Mouse (Mus musculus): ENCODE results near the gene Pcbp2. TPM values are rescaled to one million over a fixed set of nuclear protein-coding genes. Genes with fewer than 3 reads are reported as not detected.

Gene Pcbp2
- total RNA-seq (2015) (705 and 801 TPM in 2 replicates), total RNA-seq (2017) (156 and 205 TPM in 2 replicates)

DNA sequence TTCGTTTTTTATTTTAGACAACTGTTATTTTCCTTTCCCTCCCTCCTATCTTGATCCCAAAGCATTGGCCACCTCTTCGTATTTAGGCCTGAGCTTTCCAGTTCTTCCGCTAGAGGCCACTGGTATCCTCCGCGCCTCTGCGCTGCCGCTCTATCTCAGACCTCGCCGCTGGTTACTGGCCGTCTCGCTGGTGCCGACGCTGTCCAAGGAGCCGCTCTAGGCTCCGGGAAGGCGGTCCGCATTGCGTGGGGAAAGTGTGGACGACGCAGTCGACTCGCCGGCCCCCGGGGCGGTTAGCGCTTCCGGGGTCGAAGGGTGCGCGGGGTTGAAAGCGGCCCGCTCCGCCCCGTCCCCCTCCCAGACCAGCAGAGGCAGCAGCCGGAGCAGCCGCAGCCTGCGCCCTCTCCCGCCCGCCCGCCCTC, at the start of gene Pcbp2:
Gene Pcbp2 (plus strand): TSS at position 357 of the 422 bp plus-strand sequence.
- peak; percentile 99 for ATAC-seq (ENCODE audit: poor library complexity, severe bottlenecking)

DNA sequence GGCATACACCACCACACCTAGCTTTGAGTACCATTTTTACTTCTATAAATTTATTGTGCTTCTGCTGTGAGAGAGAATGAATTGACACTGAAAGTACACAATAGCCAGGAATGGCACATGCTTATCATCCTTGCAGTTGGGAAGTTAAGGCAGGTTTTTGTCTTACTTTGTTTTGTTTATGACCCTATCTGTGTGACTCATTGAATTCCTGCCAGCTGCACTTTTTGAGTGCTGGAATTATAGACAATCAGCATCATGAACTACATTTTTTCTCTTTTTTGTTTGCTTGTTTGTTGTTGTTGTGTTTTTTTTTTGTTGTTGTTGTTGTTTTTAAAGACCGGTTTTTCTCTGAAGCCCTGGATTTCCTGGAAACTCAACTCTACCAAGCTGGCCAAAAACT, 49.4 kb upstream of the Pcbp2 start:
- no peak for ATAC-seq (ENCODE audit: poor library complexity, severe bottlenecking)

DNA sequence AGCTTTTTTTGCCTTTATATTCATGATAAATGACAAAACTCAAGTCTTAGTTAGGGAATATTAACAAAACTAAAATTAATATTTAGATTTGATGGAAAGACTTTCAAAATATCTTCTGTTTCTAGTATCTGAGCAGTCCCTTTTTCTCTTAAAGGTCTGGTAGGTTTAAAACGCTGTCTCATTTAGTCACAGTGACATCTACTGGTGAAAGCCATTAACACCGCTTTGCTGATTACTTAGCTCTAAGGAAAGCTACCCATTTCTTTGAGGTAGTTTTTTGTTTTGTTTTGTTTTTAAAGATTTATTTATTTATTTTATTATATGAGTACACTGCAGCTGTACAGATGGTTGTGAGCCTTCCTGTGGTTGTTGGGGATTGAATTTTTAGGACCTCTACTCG, 48.9 kb upstream of the Pcbp2 start:
- peak; percentile 79 for ATAC-seq (ENCODE audit: poor library complexity, severe bottlenecking)

DNA sequence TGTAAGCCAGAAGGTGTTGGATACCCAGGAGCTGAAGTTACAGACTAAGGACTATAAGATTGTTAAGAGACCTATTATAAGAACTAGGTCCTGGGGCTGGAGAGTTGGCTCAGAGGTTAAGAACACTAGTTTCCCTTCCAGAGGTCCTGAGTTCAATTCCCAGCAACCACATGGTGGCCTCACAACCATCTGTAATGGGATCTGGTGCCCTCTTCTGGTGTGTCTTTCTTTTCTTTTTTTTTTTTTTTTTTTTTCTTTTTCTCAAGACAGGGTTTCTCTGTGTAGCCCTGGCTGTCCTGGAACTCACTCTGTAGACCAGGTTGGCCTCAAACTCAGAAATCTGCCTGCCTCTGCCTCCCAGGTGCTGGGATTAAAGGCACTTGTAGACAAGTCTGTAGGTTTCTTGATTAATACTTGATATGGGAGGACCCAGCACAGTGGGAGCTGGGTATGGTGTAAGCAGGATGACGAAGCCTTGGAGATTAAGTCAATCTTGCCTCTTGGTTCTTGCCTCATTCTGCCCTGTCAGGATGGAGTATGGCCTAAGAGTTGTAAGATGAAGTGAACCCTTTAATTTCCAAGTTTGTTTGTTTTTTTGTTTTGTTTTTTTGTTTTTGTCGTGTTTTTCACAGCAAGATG, 46.6 kb upstream of the Pcbp2 start:
- peak; percentile 67 for ATAC-seq (ENCODE audit: poor library complexity, severe bottlenecking)

DNA sequence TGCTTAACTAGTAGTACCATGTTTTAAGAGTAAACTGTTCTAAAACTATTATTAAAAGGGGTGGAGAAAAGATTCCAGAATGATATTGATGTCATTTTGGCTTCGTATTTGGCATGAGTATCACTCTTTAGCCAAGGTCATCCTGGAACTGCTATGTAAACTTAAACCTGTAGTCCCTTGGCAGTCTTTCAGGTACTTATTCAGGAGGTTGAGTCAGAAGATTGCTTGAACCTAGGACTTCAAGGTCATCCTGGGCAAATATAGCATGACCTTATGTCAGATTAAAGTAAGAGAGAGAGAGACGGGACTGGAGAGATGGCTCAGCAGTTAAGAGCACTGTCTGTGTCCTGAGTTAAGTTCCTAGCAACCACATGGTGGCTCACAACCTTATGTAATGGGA, 45.7 kb upstream of the Pcbp2 start:
- no peak for ATAC-seq (ENCODE audit: poor library complexity, severe bottlenecking)

DNA sequence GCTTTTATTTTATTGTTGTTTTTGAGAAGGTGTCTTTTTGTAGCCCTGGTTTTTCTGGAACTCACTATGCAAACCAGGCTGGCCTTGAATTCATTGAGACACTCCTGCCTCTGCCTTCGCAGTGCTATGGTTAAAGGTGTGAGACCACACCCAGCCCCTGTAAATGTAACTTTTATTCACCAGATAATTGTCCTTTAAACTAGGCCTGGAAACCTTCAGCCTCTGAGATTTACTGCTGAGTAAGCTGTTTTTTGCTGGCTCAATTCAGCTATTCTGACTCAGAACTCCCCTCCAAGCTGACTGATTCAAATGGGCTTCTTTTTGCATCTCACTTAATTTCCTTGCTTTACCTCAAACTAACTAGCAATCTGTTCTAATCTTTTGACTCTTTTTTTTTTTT, 43.4 kb upstream of the Pcbp2 start:
- no peak for ATAC-seq (ENCODE audit: poor library complexity, severe bottlenecking)

DNA sequence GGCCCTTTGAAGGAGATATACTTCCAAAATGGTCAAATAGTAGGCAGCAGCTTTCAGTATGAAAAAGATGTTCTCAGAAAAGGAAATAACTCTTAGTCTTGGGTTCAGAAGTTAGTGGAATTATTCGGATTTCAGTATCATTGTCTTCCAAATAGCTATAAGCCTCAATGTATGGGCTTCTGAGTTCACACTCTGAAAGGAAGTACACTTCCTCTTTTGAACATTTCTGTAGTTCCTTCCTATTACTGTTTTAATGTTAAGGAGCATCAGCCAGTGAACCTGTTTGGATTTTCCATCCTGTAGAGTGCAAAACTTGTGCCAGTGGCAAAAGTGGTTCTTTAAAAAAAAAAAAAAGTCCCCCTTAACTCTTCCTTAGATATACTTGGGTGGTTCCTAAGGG, 38.3 kb upstream of the Pcbp2 start:
- ATAC-seq (ENCODE audit: poor library complexity, severe bottlenecking): 0 out of 2 replicates have a peak, but pooled peaks have one; percentile 56

DNA sequence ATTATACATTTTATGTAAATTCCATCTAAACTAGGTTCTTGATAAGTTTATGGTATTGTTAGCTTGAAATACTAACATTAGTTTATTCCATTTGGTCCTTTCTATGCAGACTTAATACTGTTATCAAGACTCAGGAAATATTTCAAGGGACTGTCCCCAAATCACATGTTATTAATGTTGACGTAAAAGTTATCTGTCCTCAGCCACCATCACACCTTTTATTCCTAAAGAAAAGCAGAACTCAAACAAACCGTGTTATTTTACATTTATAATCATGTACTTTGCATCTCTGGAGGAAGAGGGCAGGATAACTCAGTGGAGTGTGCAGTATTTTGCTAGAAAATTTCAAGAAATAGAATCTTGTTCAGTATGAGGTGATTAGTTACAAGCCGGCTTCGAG, 37.2 kb upstream of the Pcbp2 start:
- no peak for ATAC-seq (ENCODE audit: poor library complexity, severe bottlenecking)

DNA sequence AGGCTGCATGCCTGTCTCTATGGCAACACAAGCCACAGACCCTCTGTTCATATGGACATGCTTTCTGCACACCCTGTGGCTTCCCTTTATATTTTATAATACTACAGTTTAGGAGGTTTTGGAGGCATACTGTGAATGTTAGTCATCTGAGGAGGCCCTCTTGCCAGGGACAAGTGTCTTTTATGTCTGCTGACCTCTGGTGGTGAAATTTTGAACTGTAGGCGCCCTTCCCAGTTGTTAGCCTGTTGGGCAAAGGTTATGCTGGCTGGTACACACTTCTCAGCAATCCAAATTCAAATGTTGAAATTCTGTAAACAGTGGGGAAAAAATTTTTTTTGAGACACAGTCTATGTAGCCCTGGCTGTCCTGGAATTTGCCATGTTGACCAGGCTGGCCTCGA, 27.8 kb upstream of the Pcbp2 start:
- peak; percentile 86 for ATAC-seq (ENCODE audit: poor library complexity, severe bottlenecking)

DNA sequence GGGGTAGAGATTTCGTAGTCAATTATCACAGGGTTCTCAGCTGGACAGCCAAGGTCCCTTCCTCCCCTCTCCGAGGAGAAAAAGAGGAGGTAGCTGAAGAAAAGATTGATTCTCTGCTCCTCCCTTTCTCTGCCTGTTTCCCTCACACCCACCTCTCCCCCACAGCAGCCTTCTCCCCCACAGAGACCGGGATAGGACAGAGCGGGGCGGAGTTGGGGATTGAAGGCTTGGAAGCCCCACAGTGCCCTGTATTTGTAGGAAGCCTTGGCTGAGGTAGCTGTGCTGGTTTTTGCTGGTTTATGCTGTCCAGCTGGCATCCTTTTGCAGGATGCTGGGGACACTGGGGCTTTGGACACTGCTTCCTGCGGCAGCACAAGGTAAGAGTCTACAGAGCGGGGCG, 25.2 kb upstream of the Pcbp2 start, which contains the start of gene Amhr2:
Gene Amhr2 (plus strand): TSS at position 222 of the 400 bp plus-strand sequence.
- no peak for ATAC-seq (ENCODE audit: poor library complexity, severe bottlenecking)

DNA sequence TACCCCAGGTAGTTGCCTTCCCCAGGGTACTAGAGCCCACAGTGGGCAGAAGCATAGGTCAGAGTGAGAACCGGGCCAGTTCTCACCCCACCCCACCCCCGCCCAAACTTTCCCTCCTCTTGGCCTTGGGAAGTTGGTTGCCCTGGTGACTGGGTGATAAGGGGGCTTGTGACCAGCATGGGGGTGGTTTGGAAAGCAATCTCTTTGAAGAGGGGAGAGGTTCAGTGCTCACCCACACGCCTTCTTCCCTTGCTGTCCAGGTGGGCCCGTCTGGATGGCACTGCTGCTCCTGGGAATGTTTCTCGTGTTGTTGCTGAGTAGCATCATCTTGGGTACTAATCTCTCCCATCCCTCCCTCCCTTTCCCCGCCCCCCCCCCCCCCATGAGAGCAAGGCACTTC, 23.9 kb upstream of the Pcbp2 start:
- ATAC-seq (ENCODE audit: poor library complexity, severe bottlenecking): no peak

DNA sequence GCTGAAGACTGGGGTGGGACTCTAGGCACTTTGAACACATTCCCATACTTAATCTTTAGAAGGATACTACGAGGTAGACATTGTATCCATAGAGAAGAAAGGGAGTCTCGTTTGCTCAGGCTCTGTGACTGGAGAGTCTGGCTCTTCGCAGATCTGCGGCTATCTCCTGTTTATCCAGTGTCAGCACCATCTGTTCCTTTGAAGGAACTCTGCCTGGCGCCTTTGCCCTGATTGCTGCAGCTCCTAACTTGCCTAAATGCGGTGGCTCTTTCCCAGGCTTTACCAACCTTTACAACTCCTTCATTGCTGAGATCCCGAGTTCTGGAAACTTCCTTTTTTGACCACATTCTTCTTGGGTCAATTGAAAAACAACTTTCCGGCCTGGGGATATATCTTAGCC, 21.0 kb upstream of the Pcbp2 start:
- ATAC-seq (ENCODE audit: poor library complexity, severe bottlenecking): no peak

DNA sequence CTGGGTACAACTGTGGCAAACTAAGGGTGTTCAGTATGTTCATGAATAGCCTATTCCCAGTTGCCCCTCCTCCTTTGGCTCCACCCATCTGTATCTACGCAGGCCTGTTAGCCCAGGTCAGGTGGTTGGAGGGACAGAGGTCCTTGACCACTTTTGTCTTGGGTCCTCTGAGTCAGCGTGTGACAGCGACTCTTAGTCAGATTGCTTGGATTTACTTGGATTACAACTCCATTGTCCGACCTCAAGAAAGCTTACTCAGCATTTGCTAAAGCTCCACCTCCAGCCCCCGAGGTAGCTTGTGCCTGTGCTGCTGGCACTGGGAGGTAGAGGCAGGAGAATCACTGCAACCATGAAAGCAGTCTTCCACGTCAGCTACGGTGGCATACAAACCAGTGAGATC, 19.4 kb upstream of the Pcbp2 start:
- no peak for ATAC-seq (ENCODE audit: poor library complexity, severe bottlenecking)

DNA sequence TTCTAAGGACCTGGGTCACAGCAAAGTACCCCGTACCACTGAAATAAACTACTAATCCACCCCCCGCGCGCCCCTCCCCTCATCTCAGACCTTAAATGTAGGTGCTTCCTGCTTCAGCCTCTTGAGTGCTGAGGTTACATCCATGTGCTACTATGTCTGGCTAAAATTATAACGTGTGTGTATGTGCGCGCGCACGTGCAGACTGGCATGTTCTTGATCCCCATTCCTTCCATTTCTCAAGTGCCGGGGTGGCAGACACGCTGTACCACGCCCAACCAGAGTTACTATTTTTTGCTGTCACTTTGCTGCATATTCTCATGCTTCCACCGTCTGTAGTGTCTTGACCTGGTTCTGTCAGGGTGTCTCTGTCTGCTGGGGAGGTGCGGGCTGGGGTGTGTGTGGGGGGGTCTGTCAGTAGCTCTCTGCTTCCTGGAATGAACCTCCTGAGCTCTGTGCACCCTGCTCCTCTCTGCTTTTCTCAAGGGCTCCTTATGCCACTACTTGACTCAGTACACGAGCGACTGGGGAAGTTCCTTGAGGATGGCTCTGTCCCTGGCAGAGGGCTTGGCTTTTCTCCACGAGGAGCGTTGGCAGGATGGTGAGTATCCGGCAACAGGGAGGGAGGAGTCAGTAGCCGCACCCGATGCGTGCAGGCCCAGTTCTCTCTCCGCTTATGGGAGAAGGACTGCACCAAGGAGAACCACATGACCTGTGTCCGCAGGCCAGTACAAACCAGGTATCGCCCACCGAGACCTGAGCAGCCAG, 18.5 kb upstream of the Pcbp2 start:
- ATAC-seq (ENCODE audit: poor library complexity, severe bottlenecking): no peak

DNA sequence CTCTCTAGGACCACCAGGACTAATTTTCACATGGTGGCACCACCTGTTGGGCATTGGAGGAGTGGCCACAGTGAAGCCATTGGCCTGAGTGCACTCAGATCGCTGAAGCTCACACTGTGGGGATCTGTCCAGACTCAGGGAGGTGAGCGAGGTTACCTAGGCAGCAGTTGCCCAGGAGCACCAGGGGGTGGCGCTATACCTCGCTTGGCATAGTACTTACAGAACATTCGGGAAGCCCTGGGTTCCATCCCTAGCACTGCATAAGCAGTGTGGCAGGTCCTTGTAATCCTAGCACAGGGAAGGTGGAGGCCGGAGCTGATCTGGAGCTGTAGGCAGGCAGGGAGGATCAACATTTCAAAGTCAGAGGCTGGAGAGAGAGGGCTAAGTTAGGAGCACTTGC, 14.3 kb upstream of the Pcbp2 start:
- no peak for ATAC-seq (ENCODE audit: poor library complexity, severe bottlenecking)

DNA sequence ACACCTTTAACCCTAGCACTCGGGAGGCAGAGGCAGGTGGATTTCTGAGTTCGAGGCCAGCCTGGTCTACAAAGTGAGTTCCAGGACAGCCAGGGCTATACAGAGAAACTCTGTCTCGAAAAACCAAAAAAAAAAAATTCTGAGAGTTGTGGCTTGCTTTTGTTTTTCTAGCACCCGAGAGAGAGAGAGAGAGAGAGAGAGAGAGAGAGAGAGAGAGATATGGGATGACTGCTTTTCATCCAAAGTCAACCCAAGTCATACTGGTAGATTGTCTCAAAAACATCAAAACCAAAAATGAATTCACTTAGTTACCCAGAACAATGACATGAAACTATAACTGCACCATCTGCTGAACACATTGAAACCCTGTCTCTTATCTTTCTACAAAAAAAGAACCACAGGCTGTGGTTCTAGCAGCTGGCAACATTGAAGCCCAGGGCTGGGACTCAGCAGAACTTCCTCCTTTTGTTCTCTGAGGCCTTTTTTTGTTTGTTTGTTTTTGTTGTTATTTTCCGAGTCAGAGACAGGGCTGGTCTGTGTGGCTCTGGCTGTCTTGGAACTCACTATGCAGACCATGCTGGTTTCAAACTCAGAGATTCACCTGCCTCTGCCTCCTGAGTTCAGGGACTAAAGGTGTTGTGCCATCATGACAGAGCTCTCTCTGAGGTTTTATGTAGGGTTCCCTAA, 12.1 kb upstream of the Pcbp2 start:
- peak; percentile 22 for ATAC-seq (ENCODE audit: poor library complexity, severe bottlenecking)

DNA sequence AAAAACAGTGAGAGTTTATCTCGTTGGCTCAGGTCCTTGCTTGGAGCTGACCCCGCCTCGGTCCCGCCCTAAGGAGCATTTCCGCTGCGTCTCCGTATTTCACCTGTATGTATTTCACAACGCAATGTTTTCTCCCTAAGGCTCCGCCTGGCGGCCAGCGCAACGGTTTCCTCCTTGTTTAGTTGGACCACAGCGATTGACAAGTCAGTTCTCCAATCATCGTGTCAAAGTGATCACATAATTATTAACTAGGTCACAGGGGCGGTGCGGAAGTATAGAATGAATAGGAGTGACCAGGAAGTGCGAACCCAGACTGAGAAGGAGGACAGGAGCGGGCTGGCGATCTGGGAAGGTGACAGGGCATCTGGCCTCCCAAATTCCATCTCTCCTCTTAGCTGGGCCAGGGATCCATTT, 11.4 kb upstream of the Pcbp2 start, which contains the start of gene Prr13:
Gene Prr13 (plus strand): TSS at position 125 of the 414 bp plus-strand sequence.
- ATAC-seq (ENCODE audit: poor library complexity, severe bottlenecking): peak; percentile 85

DNA sequence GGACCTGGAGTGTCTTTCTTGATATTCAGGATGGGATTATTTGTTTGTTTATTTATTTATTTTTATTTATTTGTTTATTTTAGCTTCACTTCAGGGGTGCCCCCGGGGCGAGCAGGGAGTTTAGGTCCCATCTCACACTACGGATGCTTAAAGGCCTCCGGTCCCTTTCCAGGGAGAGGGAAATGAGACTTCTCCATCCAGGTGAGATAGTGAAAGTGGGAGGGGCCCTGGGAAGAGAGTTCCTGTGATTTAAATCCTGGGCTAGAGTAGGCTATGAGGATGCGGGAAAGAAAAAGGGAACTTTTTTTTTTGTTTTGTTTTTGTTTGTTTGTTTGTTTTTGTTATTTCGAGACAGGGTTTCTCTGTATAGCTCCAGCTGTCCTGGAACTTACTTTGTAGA, 11.0 kb upstream of the Pcbp2 start:
- no peak for ATAC-seq (ENCODE audit: poor library complexity, severe bottlenecking)

DNA sequence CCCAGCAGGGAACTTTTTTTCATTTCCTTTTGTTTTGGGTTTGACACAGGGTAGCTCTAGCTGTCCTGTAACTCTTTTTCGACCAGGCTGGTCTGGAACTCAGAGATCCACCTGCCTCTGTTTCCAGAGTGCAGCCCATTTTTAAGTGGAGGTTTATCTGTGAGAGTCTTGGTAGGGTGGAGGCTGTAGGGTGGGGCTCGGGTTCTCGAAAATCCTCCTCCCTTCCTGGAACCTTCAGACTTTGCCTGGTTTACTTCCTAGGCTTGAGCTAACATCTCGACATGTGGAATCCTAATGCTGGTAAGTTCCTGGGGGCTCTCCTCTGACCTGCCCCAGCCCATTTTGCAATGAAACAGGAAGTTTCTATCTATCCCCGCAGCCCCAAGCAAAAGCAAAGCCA, 10.5 kb upstream of the Pcbp2 start:
- ATAC-seq (ENCODE audit: poor library complexity, severe bottlenecking): no peak

DNA sequence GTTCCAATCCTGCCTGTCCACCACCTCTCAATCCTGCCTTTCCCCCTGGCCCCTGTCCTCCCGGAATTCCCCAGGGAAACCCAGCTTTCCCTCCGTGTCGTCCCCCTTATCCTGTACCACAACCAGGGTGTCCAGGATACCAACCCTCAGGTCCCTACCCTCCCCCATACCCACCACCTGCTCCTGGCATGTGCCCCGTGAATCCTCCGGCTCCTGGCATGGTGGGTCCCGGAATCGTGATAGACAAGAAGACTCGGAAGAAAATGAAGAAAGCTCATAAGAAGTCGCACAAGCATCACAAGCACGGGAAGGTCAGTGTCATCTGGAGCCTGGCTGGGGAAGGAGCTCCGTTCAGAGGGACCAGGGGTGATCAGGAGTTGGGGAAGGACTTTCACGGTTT, 9.9 kb upstream of the Pcbp2 start:
- no peak for ATAC-seq (ENCODE audit: poor library complexity, severe bottlenecking)

DNA sequence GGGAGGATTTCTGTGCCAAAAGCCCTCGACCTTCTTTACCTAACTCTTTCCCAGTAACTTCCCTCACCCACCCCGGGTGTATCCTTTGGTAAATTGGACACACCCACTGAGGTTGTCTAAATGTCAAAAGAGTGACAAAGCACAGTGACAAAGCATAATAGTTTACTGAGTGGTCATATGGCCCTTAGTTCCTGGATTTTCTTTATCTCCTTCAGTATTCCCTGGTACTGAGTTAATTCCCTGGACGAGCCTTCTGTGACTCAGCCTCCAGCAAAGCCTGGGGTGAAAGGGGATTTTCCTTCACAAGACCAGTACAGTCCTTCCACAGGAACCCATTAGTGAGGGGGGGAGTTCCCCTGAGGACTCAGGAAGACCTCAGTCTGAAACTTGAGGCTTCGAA, 9.4 kb upstream of the Pcbp2 start:
- ATAC-seq (ENCODE audit: poor library complexity, severe bottlenecking): peak; percentile 43
